Mouse (Mus musculus): ENCODE results near the gene Nxf1.
A peak's percentile ranks its signal among the peaks of the same experiment; 100 is the strongest.

Nxf1 gene

GRCm38 (mm10) chr19:8789171-8789570, 32.3 kb downstream of the Nxf1 start:
- peaks cover 65% of the 10 kb centered on the region for H3K4me1 ChIP-seq (replicated peaks; ENCODE audit: low read depth, low read length)
- TF ChIP-seq NANOG (IDR thresholded peaks at IDR 0.05; ENCODE audit: borderline replicate concordance, low read length), result no peak
- TF ChIP-seq CTCF (conservative IDR thresholded peaks at IDR 0.05; ENCODE audit: low read length), result no peak
- TF ChIP-seq POU5F1 (IDR thresholded peaks at IDR 0.05; ENCODE audit: borderline replicate concordance, low read length), result no peak
- H3K27me3 ChIP-seq (ENCODE audit: insufficient read depth, low read length), result no peaks in the 10 kb centered on the region
- H3K9me3 ChIP-seq (ENCODE audit: low read length), result no peaks in the 10 kb centered on the region
- peaks cover 41% of the 10 kb centered on the region for H3K36me3 ChIP-seq (ENCODE audit: insufficient read depth, low read length)
- no peak overlapping the region for H3K4me3 ChIP-seq (replicated peaks; ENCODE audit: low read length)

GRCm38 (mm10) chr19:8790171-8790570, 33.3 kb downstream of the Nxf1 start:
- Histone ChIP-seq H3K4me1 (replicated peaks; ENCODE audit: low read depth, low read length) (peaks cover 55% of the 10 kb centered on the region), H3K4me3 (replicated peaks; ENCODE audit: low read length) (no peak overlapping the region), H3K36me3 (ENCODE audit: insufficient read depth, low read length) (peaks cover 41% of the 10 kb centered on the region), H3K9me3 (ENCODE audit: low read length) (no peaks in the 10 kb centered on the region), H3K27me3 (ENCODE audit: insufficient read depth, low read length) (no peaks in the 10 kb centered on the region)
- TF ChIP-seq POU5F1 (IDR thresholded peaks at IDR 0.05; ENCODE audit: borderline replicate concordance, low read length) (no peak), CTCF (conservative IDR thresholded peaks at IDR 0.05; ENCODE audit: low read length) (no peak), NANOG (IDR thresholded peaks at IDR 0.05; ENCODE audit: borderline replicate concordance, low read length) (no peak)

- TF ChIP-seq NANOG (IDR thresholded peaks at IDR 0.05; ENCODE audit: borderline replicate concordance, low read length) (no peak), CTCF (conservative IDR thresholded peaks at IDR 0.05; ENCODE audit: low read length) (no peak), POU5F1 (IDR thresholded peaks at IDR 0.05; ENCODE audit: borderline replicate concordance, low read length) (no peak)
These were observed 41.5 kb downstream of the Nxf1 start, which contains the start of gene Polr2g for GRCm38 (mm10) chr19:8798264-8798946. Gene Polr2g, minus strand, starts transcription at chr19:8798577.

GRCm38 (mm10) chr19:8798947-8799315, 42.1 kb downstream of the Nxf1 start:
- TF ChIP-seq NANOG (IDR thresholded peaks at IDR 0.05; ENCODE audit: borderline replicate concordance, low read length) (no peak), POU5F1 (IDR thresholded peaks at IDR 0.05; ENCODE audit: borderline replicate concordance, low read length) (no peak), CTCF (conservative IDR thresholded peaks at IDR 0.05; ENCODE audit: low read length) (no peak)

More at GRCm38 (mm10) chr19:8798264-8798946, 41.5 kb downstream of the Nxf1 start, which contains the start of gene Polr2g:
- H3K36me3 ChIP-seq (ENCODE audit: insufficient read depth, low read length), result peaks cover 40% of the 10 kb centered on the region
- no peaks in the 10 kb centered on the region for H3K9me3 ChIP-seq (ENCODE audit: low read length)
- peak within 1 kb of the TSS; percentile 88 for H3K4me3 ChIP-seq (replicated peaks; ENCODE audit: low read length)
- no peaks in the 10 kb centered on the region for H3K27me3 ChIP-seq (ENCODE audit: insufficient read depth, low read length)
- H3K4me1 ChIP-seq (replicated peaks; ENCODE audit: low read depth, low read length), result peaks cover 42% of the 10 kb centered on the region

GRCm38 (mm10) chr19:8802130-8802821, 45.4 kb downstream of the Nxf1 start, which contains the start of gene Zbtb3:
Gene Zbtb3, plus strand, starts transcription at chr19:8802555.
- Histone ChIP-seq H3K4me1 (replicated peaks; ENCODE audit: low read depth, low read length) (peaks cover 57% of the 10 kb centered on the region), H3K9me3 (ENCODE audit: low read length) (no peaks in the 10 kb centered on the region), H3K36me3 (ENCODE audit: insufficient read depth, low read length) (peaks cover 41% of the 10 kb centered on the region), H3K27me3 (ENCODE audit: insufficient read depth, low read length) (no peaks in the 10 kb centered on the region), H3K4me3 (replicated peaks; ENCODE audit: low read length) (peak within 1 kb of the TSS; percentile 92)
- TF ChIP-seq CTCF (conservative IDR thresholded peaks at IDR 0.05; ENCODE audit: low read length) (no peak), POU5F1 (IDR thresholded peaks at IDR 0.05; ENCODE audit: borderline replicate concordance, low read length) (no peak), NANOG (IDR thresholded peaks at IDR 0.05; ENCODE audit: borderline replicate concordance, low read length) (no peak)

More at GRCm38 (mm10) chr19:8798947-8799315, 42.1 kb downstream of the Nxf1 start:
- H3K4me3 ChIP-seq (replicated peaks; ENCODE audit: low read length), result peak overlapping the region; percentile 88
- H3K4me1 ChIP-seq (replicated peaks; ENCODE audit: low read depth, low read length), result peaks cover 44% of the 10 kb centered on the region
- H3K36me3 ChIP-seq (ENCODE audit: insufficient read depth, low read length), result peaks cover 40% of the 10 kb centered on the region
- H3K9me3 ChIP-seq (ENCODE audit: low read length), result no peaks in the 10 kb centered on the region
- no peaks in the 10 kb centered on the region for H3K27me3 ChIP-seq (ENCODE audit: insufficient read depth, low read length)

- H3K9me3 ChIP-seq (ENCODE audit: low read length), result no peaks in the 10 kb centered on the region
- H3K4me1 ChIP-seq (replicated peaks; ENCODE audit: low read depth, low read length), result peaks cover 62% of the 10 kb centered on the region
- no peaks in the 10 kb centered on the region for H3K27me3 ChIP-seq (ENCODE audit: insufficient read depth, low read length)
These were observed 46.4 kb downstream of the Nxf1 start for GRCm38 (mm10) chr19:8803204-8803780.

GRCm38 (mm10) chr19:8803879-8804660, 47.2 kb downstream of the Nxf1 start:
- no peaks in the 10 kb centered on the region for H3K27me3 ChIP-seq (ENCODE audit: insufficient read depth, low read length)
- H3K4me3 ChIP-seq (replicated peaks; ENCODE audit: low read length), result peak overlapping the region; percentile 92; the same call in 1 of the 2 replicates

More at GRCm38 (mm10) chr19:8803204-8803780, 46.4 kb downstream of the Nxf1 start:
- TF ChIP-seq CTCF (conservative IDR thresholded peaks at IDR 0.05; ENCODE audit: low read length), result no peak
- TF ChIP-seq NANOG (IDR thresholded peaks at IDR 0.05; ENCODE audit: borderline replicate concordance, low read length), result no peak
- no peak for TF ChIP-seq POU5F1 (IDR thresholded peaks at IDR 0.05; ENCODE audit: borderline replicate concordance, low read length)
- H3K36me3 ChIP-seq (ENCODE audit: insufficient read depth, low read length), result peaks cover 51% of the 10 kb centered on the region
- peak overlapping the region; percentile 92 for H3K4me3 ChIP-seq (replicated peaks; ENCODE audit: low read length)

More at GRCm38 (mm10) chr19:8803879-8804660, 47.2 kb downstream of the Nxf1 start:
- no peak for TF ChIP-seq POU5F1 (IDR thresholded peaks at IDR 0.05; ENCODE audit: borderline replicate concordance, low read length)
- Histone ChIP-seq H3K36me3 (ENCODE audit: insufficient read depth, low read length) (peaks cover 59% of the 10 kb centered on the region), H3K9me3 (ENCODE audit: low read length) (no peaks in the 10 kb centered on the region), H3K4me1 (replicated peaks; ENCODE audit: low read depth, low read length) (peaks cover 61% of the 10 kb centered on the region)
